Mouse (Mus musculus) cerebellum, postnatal 14 days (tissue): ENCODE data around the gene Ankrd17.
"Not testable (repeated sequence)": the region's sequence is repeated elsewhere in the genome, so short reads cannot be mapped to it uniquely, and the experiment has no call there.

Experiments used
- DNase-seq, 2 experiments: peaks; one replicate each; pipeline ENCODE4 v3.0.0; 2021; ENCODE audit warnings: mixed read lengths in 2 of 2

Ankrd17 gene

DNA sequence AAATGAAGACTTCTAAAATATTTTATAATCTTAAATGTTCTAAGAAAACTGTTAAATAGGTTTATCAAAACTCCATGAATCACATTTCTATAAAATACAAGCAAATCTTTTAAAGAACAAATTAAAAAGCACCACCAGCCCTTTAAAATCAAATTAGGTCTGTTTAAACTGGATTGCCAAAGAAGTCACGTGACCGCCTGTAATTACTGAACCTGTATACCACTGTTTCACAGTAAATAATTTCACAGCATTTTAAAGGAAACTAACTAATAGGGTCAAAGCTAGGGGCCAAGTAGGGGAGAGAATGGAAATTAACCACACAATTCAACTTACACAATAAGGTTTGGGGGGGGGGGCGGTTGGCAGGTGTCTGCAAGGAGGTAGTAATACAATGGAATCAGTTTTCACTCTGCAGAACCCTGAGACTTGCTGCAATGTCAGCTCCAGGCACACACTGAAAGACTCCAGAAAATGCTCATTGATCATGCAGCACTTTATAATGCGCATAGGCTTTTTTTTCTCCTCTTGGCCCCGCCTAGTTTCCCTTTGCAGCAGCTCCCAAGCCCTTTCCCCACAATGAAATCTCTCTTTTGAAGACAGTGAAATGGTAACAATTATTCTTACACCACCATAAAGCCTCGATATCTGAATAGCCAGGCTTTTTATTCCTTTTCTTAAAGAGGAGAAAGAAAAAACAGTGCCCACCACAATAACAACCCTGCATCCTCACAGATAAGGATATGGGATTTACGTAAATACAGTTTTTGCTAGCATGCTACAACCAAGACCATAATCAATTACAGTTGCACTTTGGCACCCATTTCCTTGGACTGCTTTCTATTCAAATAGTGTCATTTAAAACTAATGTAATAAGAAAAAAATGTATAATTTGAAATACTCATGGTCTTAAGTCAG lies 27.9 kb downstream of the Ankrd17 start:
- no peak for DNase-seq

DNA sequence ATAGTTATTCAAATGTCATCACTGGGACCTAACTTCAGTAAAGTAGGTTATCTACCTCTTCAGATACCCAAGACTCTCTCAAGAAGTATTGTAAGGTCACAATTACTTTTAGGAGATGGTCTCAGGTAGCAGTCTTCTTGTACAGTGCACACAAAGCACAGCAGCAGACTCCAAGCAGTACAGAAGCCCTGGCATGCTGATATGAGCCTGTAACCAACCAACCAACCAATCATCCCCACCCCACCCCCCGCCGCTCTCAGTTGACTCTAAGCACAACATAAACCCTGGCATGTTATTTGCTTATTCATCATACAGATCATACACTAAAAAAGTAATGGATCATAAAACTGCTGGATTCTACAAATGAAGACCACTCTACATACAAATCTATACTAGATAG lies 33.9 kb downstream of the Ankrd17 start:
- no peak for DNase-seq

DNA sequence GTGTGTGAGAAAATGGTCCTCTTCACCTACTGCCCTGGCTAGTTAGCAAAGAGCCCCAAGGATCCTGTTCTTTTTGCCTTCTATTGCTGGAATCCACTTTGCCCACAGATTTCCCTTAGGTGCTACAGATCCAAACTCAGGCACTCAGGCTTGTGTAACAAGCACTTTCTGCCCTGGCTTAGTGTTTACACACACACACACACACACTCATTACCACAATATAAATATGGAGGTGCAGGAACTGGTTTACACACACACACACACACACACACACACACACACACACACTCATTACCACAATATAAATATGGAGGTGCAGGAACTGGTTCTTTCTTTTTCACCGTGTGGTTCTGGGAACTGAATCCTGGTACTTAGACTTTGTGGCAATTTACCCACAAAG lies 35.3 kb downstream of the Ankrd17 start:
- no peak for DNase-seq

DNA sequence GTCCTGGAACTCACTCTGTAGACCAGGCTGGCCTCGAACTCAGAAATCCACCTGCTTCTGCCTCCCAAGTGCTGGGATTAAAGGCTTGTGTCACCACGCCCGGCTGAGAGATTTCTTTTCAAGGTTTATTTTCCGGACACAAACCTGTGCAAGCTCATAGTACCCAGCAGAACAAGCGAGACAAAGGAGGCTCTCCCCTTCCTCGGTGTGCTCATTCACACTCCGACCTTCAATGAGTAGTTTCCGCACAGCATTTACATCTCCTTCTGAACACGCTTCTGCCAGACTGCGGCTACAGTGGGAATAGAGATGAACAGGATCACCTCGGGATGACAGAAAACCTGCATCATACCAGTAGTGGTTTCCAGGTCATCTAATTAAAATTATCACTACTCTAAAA lies 68.0 kb downstream of the Ankrd17 start:
- DNase-seq = no peak

DNA sequence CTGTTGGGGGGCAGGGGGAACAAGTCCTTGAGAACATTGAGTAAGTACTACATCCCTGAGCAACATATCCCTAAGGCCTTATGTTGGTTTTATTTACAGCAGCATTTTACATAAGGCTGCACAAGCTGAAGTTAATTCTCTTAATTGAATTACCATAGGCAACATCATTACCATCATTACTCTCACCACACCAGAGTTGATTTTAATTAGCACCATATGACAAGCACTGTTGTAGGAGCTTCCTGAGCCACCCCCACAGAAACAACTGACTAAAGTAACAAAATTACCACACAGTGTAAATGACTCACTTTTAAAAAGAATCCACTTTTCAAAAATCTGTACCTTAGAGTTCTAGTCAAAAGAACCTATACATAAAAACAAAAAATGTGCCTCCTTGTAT lies 76.5 kb downstream of the Ankrd17 start:
- DNase-seq = no peak

DNA sequence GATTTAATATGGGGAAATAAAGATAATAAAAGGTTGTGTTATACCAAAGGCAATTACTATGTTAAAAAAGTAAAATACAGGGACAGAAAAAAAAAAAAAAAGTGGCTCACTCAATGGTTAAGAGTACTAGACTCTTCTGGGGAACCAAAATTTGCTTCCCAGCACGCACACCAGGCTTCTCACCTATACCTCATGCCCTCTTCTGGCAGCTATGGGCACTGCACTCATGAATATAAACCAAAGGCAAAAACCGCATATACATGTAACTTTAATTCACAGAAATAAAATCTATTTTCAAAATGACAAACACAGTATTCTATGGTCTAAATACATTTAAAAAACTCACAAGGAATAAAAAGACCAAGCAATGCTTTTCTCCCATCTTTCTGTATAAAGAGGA lies 79.8 kb downstream of the Ankrd17 start:
- peak; percentile 45 to 76 for DNase-seq

DNA sequence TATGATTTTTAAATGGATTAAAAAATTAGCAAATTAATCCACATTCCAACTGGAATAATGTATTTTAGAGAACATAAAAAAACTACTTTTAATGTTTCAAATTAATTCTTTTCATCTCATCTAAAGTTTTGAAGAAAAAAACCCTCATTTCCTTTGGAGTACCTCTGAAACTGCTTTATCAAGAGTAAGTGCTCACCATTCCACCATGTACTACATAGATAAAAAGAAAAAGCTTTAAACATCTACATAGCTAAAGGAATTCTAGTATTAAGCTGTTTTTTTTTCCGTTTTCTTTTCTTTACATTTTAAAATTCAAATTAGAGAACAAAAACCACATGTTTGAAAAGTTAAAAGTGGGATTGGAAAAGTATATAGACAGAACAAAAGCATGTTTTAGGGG lies 86.3 kb downstream of the Ankrd17 start:
- no peak for DNase-seq

DNA sequence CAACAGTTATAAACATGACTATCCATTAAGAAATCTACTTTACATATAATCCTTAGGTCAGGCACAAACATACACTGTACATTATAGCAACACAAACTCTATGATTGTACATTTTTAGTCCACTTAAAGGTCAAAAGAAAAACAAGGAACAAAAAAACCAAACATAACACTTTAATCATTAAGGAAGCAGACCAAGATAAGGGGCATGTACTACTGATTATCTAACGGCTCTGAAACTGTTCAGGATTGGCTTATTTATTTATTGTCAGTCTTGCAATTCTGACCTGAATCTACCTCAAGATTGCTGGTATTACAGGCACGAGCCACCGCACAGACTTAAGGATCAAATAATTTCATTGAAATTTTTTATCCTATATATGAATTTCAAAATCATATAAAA lies 87.0 kb downstream of the Ankrd17 start:
- DNase-seq = no peak

DNA sequence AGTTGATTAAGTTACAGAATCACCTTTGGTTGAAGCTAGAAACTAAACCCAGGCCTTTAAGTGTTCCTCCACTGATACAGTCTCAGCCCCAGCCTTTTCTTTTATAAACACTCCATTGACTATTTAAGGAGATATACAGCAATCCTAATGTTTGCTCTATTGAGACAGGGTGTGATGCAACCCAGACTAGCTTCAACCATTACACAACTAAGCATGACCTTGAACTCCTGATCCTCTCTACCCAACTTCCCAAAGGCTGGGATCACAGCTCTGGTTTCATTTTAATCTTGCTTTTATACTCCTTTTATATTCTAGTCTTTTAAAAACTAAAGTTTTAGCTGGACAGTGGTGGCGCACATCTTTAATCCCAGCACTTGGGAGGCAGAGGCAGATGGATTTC lies 88.9 kb downstream of the Ankrd17 start:
- no peak for DNase-seq

DNA sequence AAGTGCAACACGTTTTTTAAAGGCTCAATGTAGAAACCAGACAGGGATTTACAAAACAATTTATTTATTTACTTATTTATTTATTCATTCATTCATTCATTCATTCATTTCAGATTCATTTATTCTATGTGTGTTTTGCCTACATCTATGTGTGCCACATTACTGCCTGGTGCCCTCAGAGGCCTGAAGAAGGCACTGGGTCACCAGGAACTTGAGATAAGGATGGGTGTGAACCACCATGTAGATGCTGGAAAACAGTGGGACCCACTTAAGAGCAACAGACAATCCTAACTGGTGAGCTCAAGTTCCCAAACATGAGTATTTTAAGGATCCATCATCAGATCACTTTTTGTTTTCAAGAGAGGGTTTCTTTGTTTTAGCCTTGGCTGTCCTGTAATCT lies 91.6 kb downstream of the Ankrd17 start:
- no peak for DNase-seq

DNA sequence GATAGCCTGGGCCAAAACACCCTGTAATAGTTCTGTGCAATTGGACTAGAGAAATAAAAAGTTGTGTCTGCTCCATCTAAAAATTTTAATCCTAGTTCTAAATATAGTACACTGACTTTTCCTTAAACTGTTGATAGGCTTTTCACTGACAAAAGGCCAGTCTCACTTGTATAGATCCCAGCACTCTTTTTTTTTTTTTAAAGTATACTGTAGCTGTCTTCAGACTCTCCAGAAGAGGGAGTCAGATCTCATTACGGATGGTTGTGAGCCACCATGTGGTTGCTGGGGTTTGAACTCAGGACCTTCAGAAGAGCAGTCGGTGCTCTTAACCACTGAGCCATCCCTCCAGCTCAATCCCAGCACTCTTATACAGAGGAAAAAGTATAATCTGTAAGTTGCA lies 104.1 kb downstream of the Ankrd17 start:
- not testable (repeated sequence) for DNase-seq

DNA sequence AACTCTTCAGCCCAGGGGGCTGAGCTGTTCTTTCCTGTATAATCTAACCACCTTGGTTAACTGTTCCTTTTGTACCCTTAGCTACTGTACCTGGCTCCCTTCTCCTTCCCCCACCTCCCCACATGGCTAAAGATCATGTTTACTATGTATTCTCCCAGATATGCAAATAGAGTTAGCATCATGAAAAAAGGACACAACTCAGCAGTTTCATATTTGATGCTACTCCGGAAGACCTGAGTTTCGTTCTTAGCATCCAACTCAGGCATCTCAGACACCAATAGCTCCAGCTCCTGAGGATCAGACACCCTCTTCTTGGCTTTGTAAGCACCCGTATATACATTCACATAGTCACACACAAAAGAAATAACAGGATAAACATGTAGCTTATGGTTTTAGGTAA lies 109.4 kb downstream of the Ankrd17 start:
- DNase-seq = no peak

DNA sequence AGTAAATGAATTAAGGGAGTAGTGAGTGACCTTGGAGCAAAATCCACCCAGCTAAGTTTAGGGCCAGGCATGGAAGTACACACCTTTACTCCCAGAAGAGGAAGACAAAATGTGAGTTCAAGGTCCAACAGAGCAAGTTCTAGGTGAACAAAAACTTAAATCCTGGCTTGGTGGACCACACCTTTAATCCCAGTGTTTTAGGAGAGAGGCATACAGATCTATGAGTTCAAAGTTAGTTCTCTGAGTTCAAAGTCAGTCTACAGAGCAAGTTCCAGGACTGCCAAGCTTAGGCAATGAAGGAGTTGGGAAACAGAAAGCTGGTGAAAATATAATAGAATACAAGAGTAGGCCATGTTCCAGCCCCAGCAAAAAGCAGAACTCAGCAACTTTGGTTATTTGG lies 118.9 kb downstream of the Ankrd17 start:
- no peak for DNase-seq

DNA sequence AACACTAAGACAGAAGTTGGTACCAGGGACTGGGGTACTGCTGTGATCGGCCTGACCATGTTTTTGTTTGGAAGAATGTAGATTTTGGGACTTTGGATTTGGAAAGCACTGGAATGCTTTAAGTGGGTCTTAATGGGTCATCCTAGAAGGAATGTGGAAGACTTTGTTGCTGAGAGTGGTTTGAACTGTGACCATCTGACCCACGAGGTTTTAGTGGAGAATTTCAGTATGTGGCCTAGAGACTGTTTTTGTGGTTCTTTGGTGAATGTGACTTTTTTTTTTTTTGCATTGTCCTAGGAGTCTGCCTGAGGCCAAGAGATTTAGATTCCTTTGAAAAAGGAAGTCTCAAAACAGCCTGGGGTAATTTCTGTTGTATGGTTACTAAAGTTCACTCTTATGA lies 119.4 kb downstream of the Ankrd17 start:
- DNase-seq = no peak

DNA sequence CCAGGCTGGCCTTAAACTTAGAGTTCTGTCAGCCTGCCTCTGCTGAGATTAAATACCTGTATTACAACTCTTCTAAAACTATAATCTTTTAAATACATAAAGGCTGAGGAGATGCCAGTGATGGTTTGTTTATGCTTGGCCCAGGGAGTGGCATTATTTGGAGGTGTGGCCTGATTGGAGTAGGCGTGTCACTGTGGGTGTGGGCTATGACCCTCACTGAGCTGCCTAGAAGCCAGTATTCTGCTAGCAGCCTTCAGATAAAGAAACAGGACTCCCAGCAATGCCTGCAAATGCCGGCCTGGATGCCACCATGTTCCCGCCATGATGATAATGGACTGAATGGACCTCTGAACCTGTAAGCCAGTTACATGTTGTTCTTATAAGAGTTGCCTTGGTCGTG lies 119.8 kb downstream of the Ankrd17 start:
- DNase-seq = no peak

DNA sequence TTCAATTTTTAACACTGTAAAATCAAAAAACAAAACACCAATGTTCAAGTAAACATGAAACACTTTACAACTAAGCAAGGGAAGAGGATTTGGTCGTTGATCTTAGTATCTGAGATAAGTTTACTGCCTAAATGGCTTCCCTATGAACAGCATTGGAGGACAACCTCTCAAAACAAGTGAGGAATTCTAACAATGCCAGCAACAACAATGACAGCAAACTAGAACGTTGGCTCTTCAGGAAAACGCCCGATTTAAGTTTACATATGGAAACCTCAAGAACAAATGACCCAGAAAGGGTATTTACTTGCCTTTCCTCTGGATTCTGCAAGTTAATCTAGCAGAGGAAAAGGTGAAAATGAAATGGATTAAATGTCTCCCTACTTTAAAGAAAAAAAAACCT lies 121.0 kb downstream of the Ankrd17 start:
- DNase-seq = no peak

DNA sequence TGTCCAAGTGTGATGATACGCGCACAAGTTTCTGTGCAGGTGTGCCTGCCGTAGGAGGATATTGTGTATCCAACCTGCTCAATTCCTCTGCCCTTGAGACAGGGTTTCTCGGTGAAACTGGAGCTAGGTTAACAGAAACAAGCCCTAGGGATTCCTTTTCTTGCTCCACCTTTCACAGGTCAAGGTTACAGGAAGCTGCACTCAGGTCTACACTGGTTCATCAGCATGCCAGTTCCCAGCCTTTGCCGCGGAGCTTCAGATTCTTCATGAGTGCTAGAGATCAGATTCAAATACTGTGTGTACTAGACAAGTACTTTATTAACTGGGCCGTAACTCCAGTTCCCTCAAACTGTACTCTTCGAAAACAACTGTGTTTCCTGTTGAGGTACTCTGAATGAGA lies 131.2 kb downstream of the Ankrd17 start:
- DNase-seq = no peak

DNA sequence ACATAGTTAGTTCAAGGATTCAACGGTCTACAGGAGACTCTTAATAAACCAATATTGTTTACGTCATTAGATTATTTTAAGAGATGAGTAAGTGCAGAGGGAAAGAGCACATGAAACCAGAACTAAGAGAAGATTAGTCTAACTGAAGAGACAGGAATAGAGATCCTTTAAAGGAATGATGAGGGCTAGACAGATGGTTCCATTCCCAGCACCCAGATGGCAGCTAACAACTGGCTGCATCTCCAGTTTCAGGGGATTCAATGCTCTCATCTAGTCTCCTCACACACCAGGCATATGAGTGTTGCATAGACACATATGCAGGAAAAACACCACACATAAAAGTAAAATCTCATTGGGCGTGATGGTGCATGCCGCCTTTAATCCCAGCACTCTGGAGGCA lies 133.1 kb downstream of the Ankrd17 start:
- no peak for DNase-seq

DNA sequence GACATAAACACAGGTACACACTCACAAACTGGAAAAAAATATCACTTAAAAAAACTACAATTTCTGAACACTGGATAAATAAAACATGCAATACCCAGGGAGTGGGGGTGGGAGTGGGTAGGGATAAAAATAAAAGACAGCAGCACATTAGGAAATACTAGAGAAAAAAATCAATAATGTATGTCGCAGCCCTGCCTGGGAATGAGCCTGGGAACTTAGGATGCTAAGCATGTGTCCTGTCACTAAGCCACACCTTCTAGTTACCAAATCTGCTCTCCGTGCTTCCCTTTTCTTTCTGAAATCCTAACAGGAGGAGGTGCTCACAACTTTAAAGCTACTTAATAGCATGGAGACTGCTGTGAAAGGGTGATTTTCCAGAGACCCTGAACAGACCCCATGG lies 136.6 kb downstream of the Ankrd17 start:
- no peak for DNase-seq

DNA sequence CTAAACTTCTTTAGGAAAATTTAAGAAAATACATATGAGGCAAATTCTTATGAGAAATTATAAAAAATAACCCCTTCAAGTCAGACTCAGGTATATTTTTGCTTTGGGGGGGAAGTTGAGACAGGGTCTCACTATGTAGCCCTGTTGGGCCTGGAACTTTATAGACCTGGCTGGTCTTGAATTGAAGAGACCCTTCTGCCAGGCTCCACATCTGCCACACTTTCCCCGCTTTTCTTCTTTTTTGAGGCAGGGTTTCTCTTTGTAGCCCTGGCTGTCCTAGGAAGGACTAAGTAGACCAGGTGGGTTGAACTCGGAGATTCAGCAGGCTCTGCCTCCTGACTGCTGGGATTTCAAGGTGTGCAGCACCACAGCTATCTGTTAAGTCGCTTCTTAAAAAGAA lies 139.7 kb downstream of the Ankrd17 start:
- no peak for DNase-seq

DNA sequence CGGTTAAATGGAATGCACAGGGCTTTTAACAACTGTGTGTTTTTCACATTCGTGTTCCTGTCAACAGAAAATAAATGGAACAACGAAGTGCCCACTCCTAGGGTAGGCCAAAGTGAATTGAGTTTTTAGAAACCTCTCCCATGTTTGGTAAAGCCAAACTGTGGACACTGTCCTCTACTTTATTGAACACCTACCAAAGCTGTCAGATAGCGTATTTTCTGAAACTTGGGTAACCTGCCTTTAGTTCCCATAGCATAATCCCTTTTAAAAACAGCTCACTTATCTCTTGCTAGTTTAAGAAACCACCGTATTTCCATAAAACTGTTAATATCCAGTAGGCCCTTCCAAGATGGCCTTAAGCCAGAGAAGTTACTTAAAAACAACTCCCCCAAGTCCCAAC lies 141.6 kb downstream of the Ankrd17 start:
- no peak for DNase-seq

DNA sequence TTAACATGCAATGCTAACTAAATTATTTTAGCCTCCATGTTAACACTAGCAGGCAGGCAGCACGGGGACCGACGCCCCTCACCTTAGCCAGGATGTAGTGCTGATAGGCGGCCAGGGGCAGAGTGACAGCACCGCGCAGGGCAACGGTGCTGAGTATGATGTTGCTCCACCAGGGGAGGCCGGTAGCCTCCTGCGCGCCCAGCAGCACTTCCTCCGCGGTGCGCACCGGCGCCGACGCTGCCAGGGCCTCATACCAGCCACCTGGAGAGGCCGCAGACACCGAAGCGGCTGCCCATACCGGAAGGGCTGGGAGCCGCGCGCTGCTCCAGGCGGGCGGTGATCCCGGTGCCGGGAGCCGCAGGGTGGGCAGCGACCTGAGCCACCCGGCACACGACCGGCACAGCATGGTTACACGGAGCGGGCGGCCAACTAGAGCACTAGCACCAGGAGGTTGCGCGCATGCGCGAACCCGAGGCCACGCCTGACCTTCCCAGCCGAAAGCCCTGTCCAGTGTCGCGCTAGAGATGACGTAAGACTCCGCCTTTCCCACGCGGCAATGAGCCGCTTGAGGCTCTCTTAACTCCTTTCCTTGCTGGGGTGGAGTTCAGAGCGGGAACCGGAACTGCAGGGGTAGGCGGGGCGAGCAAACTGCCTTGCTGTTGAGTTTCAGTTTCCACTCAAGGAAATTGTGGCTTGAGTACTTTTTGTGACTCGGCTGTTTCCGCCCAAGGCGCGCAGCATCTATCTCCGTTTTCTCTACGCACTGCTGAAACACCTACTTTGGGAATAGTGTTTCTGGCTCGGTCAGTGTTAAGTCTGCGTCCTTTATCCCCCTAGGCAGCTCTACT lies 142.6 kb downstream of the Ankrd17 start, which contains the start of gene Cox18:
Gene Cox18, minus strand, starts transcription at position 468 of the 848 bp plus-strand sequence.
- peak; percentile 98 to 99 for DNase-seq

DNA sequence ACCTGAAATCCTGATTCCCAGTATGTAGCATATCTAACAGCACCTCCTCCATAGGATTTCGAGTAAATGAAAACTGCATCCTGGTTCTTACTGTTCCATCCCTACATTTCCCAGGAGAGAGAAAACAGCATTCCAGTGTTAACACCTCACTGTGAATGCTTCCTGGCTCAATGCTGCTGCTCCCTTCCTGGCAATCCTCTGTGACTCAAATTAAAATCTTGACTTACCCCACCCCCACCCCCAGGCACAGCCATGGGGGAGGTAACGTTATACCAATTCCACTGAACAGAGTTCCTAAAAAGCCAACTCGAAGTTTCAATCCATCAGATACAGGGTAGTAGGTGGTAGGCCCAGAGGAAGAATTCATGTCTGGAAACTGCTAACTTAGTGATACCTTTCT lies 143.4 kb downstream of the Ankrd17 start:
- peak in 1 of 2 experiments; percentile 16 for DNase-seq

DNA sequence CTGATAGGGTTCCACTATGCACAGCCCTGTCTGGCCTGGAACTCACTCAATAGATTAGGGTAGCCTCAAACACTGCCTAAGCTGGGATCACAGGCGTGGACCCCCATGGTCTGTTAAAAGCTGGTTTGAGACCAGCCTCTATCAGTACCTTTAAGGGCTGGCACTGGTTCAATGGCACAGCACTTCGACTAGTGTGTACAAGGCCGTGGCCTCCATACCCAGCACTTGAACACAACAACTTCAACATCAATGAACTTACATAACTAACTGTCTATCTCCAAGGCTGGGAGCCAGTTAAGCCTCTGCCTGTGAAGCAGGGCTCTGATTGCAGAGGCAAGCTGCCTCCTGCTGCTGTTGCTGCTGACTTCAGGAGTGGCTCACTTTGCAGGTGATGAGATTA lies 148.6 kb downstream of the Ankrd17 start:
- no peak for DNase-seq
